8 mouse cellular contexts compared by ENCODE assay signal in genomic region chr13:56221129-56221910, GRCm38 (mm10). TPM values are rescaled to one million over a fixed set of nuclear protein-coding genes. Genes with fewer than 3 reads are reported as not detected.
DNase-seq lines count a peak whose midpoint lies in the region; ATAC-seq lines count a peak whose summit lies in the region.

No protein-coding gene starts in this region.

- DNase-seq in kidney, postnatal 10 days: peak; percentile 59
- no peak for DNase-seq in kidney, postnatal 25 days
- peak; percentile 84 for DNase-seq in embryo, embryonic 10.5 days (ENCODE audit: low spot score)
- DNase-seq in midbrain, embryonic 11.5 days (ENCODE audit: low spot score, missing footprints): peak; percentile 95
- DNase-seq in adipocyte (ENCODE audit: low spot score): no peak
- DNase-seq in adrenal gland, adult 2 months: no peak

- WGBS in hindbrain, embryonic 13.5 days: under 1% methylated on average over 46 of the region's 46 CpGs
- 1% methylated on average over 45 of the region's 46 CpGs for WGBS in midbrain, embryonic 11.5 days

- peak; percentile 72 for ATAC-seq in hindbrain, embryonic 13.5 days (ENCODE audit: low FRiP score)
- ATAC-seq in midbrain, embryonic 11.5 days (ENCODE audit: low FRiP score): peak; percentile 88
- ATAC-seq in erythroblast, adult 5-6 weeks (replicated peaks; ENCODE audit: low FRiP score, poor library complexity, severe bottlenecking): no peak

- H3K4me2 ChIP-seq in hindbrain, embryonic 13.5 days: peak overlapping the region; percentile 71
- peak overlapping the region; percentile 63 for H3K4me2 ChIP-seq in midbrain, embryonic 11.5 days

- peaks cover 87% of the 10 kb centered on the region for H3K27me3 ChIP-seq in hindbrain, embryonic 13.5 days
- H3K27me3 ChIP-seq in midbrain, embryonic 11.5 days (ENCODE audit: control insufficient read depth, insufficient read depth, low read length): peaks cover 63% of the 10 kb centered on the region

- no peaks in the 10 kb centered on the region for H3K36me3 ChIP-seq in hindbrain, embryonic 13.5 days
- no peaks in the 10 kb centered on the region for H3K36me3 ChIP-seq in midbrain, embryonic 11.5 days (ENCODE audit: control insufficient read depth, insufficient read depth, low read length)

- H3K9me3 ChIP-seq in hindbrain, embryonic 13.5 days: no peaks in the 10 kb centered on the region
- no peaks in the 10 kb centered on the region for H3K9me3 ChIP-seq in midbrain, embryonic 11.5 days (ENCODE audit: control insufficient read depth, low read length)

- H3K9ac ChIP-seq in hindbrain, embryonic 13.5 days: peak overlapping the region; percentile 67
- peak overlapping the region; percentile 63 for H3K9ac ChIP-seq in midbrain, embryonic 11.5 days (ENCODE audit: low read length)

- peaks cover 47% of the 10 kb centered on the region for H3K4me1 ChIP-seq in hindbrain, embryonic 13.5 days (replicated peaks)
- H3K4me1 ChIP-seq in midbrain, embryonic 11.5 days (ENCODE audit: control insufficient read depth, insufficient read depth, low read length): peaks cover 39% of the 10 kb centered on the region

- H3K4me3 ChIP-seq in hindbrain, embryonic 13.5 days: peak overlapping the region; percentile 41
- peak overlapping the region; percentile 24 for H3K4me3 ChIP-seq in midbrain, embryonic 11.5 days (ENCODE audit: low read depth, low read length)

- peak overlapping the region; percentile 61 for H3K27ac ChIP-seq in hindbrain, embryonic 13.5 days
- H3K27ac ChIP-seq in midbrain, embryonic 11.5 days (ENCODE audit: low read depth, low read length): peak overlapping the region; percentile 95

RNA-seq across cellular contexts. Expression of gene Neurog1, which starts 30.6 kb away (rescaled TPM):
- polyA plus RNA-seq in hindbrain, embryonic 13.5 days (2015; fragmentation: Nextera tagmentation; extraction: Ambion mirVana): 5.9 and 9.8 TPM in 2 replicates
- polyA plus RNA-seq in midbrain, embryonic 11.5 days (2014; fragmentation: Nextera tagmentation; extraction: Ambion mirVana): 35.6 and 42.1 TPM in 2 replicates
- not detected in 2 replicates for total RNA-seq in erythroblast, adult 5-6 weeks (2015; ENCODE audit: low replicate concordance)
- not detected in 2 replicates for total RNA-seq in erythroblast, adult 5-6 weeks (2017; ENCODE audit: low replicate concordance)
- not detected for total RNA-seq in adrenal gland, adult 2 months (2021)
- polyA plus RNA-seq in adrenal gland, adult 2 months (2012; rRNA removed): not detected in 2 replicates

RNA-seq across cellular contexts. Expression of gene Tifab, which starts 42.6 kb away (rescaled TPM):
- 1.1 and 1.5 TPM in 2 replicates for polyA plus RNA-seq in hindbrain, embryonic 13.5 days (2015; fragmentation: Nextera tagmentation; extraction: Ambion mirVana)
- polyA plus RNA-seq in midbrain, embryonic 11.5 days (2014; fragmentation: Nextera tagmentation; extraction: Ambion mirVana): 0.43 and 0.60 TPM in 2 replicates
- total RNA-seq in erythroblast, adult 5-6 weeks (2015; ENCODE audit: low replicate concordance): 8.4 and 18.3 TPM in 2 replicates
- 10.9 and 16.3 TPM in 2 replicates for total RNA-seq in erythroblast, adult 5-6 weeks (2017; ENCODE audit: low replicate concordance)
- 1 to 10 TPM; 2.3 to 2.9 TPM for total RNA-seq in adrenal gland, adult 2 months (2021)
- 5.0 and 5.5 TPM in 2 replicates for polyA plus RNA-seq in adrenal gland, adult 2 months (2012; rRNA removed)

Comparison
In these comparisons a context has a peak if more than half of its experiments do, and no peak if none do; other contexts are left out.
1. DNase-seq: peak in kidney, postnatal 10 days (single experiment), embryo, embryonic 10.5 days (single experiment) and midbrain, embryonic 11.5 days (single experiment); none in kidney, postnatal 25 days (0 of 2), adipocyte (single experiment) and adrenal gland, adult 2 months (single experiment).